Mouse (Mus musculus): ENCODE measurements around the gene Kif26a. TPM values are rescaled to one million over a fixed set of nuclear protein-coding genes. Genes with fewer than 3 reads are reported as not detected.

Gene Kif26a
- polyA plus RNA-seq, 1 experiment from 2014 or later, result 3.5 TPM

GRCm38 (mm10) chr12:112230196-112230595 lies 84.2 kb downstream of the Kif26a start:
- no peaks in the 10 kb centered on the region for H3K36me3 ChIP-seq (ENCODE audit: control insufficient read depth, insufficient read depth, low read length)
- no peak overlapping the region for H3K9ac ChIP-seq (ENCODE audit: low read length)
- no peak for ATAC-seq (ENCODE audit: insufficient read depth, low FRiP score)
- no peak overlapping the region for H3K4me2 ChIP-seq (ENCODE audit: low read depth, low read length)
- H3K9me3 ChIP-seq (replicated peaks; ENCODE audit: control insufficient read depth, low read length), result no peaks in the 10 kb centered on the region
- no peaks in the 10 kb centered on the region for H3K27me3 ChIP-seq (ENCODE audit: control insufficient read depth, insufficient read depth, low read length)
- no peak overlapping the region for H3K4me3 ChIP-seq (replicated peaks; ENCODE audit: low read length)
- WGBS, result 61% methylated on average over 2 of the region's 2 CpGs
- no peaks in the 10 kb centered on the region for H3K4me1 ChIP-seq (ENCODE audit: control insufficient read depth, insufficient read depth, low read length)
- H3K27ac ChIP-seq (ENCODE audit: low read length), result no peak overlapping the region

MicroRNA genes within 50 kb of the gene (microRNA counts, 519-probe panel; counts per million panel counts)
- 3,765 counts per million, percentile 88 among the panel's probes with 10 or more counts for microRNA mmu-miR-203

Small RNA genes lying within 50 kb of the gene (microRNA-seq; reads per million reads assigned to microRNA genes)
- 36,128 reads per million, percentile 99 among the genes with 10 or more reads in this experiment for gene Mir203
- not detected for gene Mir3073a
- gene Mir3073b, result not detected

Other genes starting within 250 kb of the Kif26a start
- 8.3 and 10.6 TPM in 2 replicates for gene Ppp1r13b, start 238.1 kb upstream of the Kif26a start, polyA plus RNA-seq (2015; fragmentation: Nextera tagmentation; extraction: Ambion mirVana)
- 648 and 711 TPM in 2 replicates for gene Atp5mpl, start 179.2 kb upstream of the Kif26a start, polyA plus RNA-seq (2015; fragmentation: Nextera tagmentation; extraction: Ambion mirVana)
- gene Tdrd9, start 174.6 kb upstream of the Kif26a start, polyA plus RNA-seq (2015; fragmentation: Nextera tagmentation; extraction: Ambion mirVana), result 0.13 and 0.14 TPM in 2 replicates
- gene Rd3l, start 164.9 kb upstream of the Kif26a start, polyA plus RNA-seq (2015; fragmentation: Nextera tagmentation; extraction: Ambion mirVana), result not detected in 2 replicates
- gene Aspg, start 39.5 kb upstream of the Kif26a start, polyA plus RNA-seq (2015; fragmentation: Nextera tagmentation; extraction: Ambion mirVana), result 3.8 and 5.2 TPM in 2 replicates

Data from stomach, embryonic 16.5 days (tissue).